Mouse (Mus musculus) limb, embryonic 10.5 days (tissue): ENCODE data around the gene Srgap2. TPM values are rescaled to one million over a fixed set of nuclear protein-coding genes. Genes with fewer than 3 reads are reported as not detected.

Experiments
- DNase-seq: peaks from one replicate; pipeline ENCODE4 v3.0.0-alpha.2; 2017; ENCODE audit warnings: low spot score
- H3K27ac ChIP-seq: fragments of 300-500 bp; sonication (generic); 2 replicates; pipeline ENCODE4 v1.5.1; 2016; ENCODE audit warnings: mild to moderate bottlenecking
- H3K27me3 ChIP-seq: fragments of 300-500 bp; sonication (generic); 2 replicates; pipeline ENCODE4 v1.6.1; 2016; ENCODE audit warnings: low read depth, mild to moderate bottlenecking; ENCODE audit not compliant: poor library complexity, severe bottlenecking
- H3K36me3 ChIP-seq: fragments of 300-500 bp; sonication (generic); 2 replicates; pipeline ENCODE4 v1.6.1; 2016; ENCODE audit warnings: mild to moderate bottlenecking, moderate library complexity
- H3K4me1 ChIP-seq: fragments of 300-500 bp; sonication (generic); 2 replicates; pipeline ENCODE4 v1.6.1; 2016
- H3K4me3 ChIP-seq: fragments of 300-500 bp; sonication (generic); 2 replicates; pipeline ENCODE4 v1.5.1; 2016; ENCODE audit warnings: mild to moderate bottlenecking, moderate library complexity
- H3K9me3 ChIP-seq: fragments of 300-500 bp; sonication (generic); replicated peaks from 2 replicates; pipeline ENCODE4 v1.6.1; 2016; ENCODE audit warnings: mild to moderate bottlenecking
- WGBS: fragments of 180-500 bp; shearing (Covaris S2); methylation state at CpG from one replicate; pipeline ENCODE4 v1.1.7; 2016; 5-methylcytosine and 5-hydroxymethylcytosine counted together
- polyA plus RNA-seq: library from polyadenylated mRNA; unstranded; fragments of >200 nt; fragmentation: Nextera tagmentation; extraction: Ambion mirVana; gene quantifications from 2 replicates; pipeline ENCODE4 v1.2.1, GENCODE M21; 2016

The Srgap2 gene
- polyA plus RNA-seq, 1 experiment from 2014 or later = 17.2 TPM

- no peak overlapping the region for H3K27ac ChIP-seq
- 92% methylated on average over 4 of the region's 4 CpGs for WGBS
Observed at GRCm38 (mm10) chr1:131446577-131446976, 80.6 kb downstream of the Srgap2 start.

GRCm38 (mm10) chr1:131438556-131438955 lies 88.6 kb downstream of the Srgap2 start:
- no peaks in the 10 kb centered on the region for H3K9me3 ChIP-seq
- peaks cover 4% of the 10 kb centered on the region for H3K36me3 ChIP-seq
- no peaks in the 10 kb centered on the region for H3K27me3 ChIP-seq
- WGBS = 92% methylated on average over 11 of the region's 11 CpGs
- no peaks in the 10 kb centered on the region for H3K4me1 ChIP-seq
- H3K4me3 ChIP-seq = no peak overlapping the region
- no peak for DNase-seq
- H3K27ac ChIP-seq = no peak overlapping the region

More at GRCm38 (mm10) chr1:131446577-131446976, 80.6 kb downstream of the Srgap2 start:
- H3K4me1 ChIP-seq = no peaks in the 10 kb centered on the region
- no peaks in the 10 kb centered on the region for H3K27me3 ChIP-seq
- H3K9me3 ChIP-seq = no peaks in the 10 kb centered on the region
- no peaks in the 10 kb centered on the region for H3K36me3 ChIP-seq
- DNase-seq = no peak
- no peak overlapping the region for H3K4me3 ChIP-seq

GRCm38 (mm10) chr1:131437975-131438374 lies 89.2 kb downstream of the Srgap2 start:
- Histone ChIP-seq H3K36me3 (peaks cover 4% of the 10 kb centered on the region), H3K4me3 (no peak overlapping the region), H3K27me3 (no peaks in the 10 kb centered on the region), H3K27ac (no peak overlapping the region), H3K4me1 (no peaks in the 10 kb centered on the region), H3K9me3 (no peaks in the 10 kb centered on the region)
- DNase-seq = no peak

GRCm38 (mm10) chr1:131436609-131437008 lies 90.5 kb downstream of the Srgap2 start:
- Histone ChIP-seq H3K27me3 (no peaks in the 10 kb centered on the region), H3K9me3 (no peaks in the 10 kb centered on the region), H3K4me3 (no peak overlapping the region), H3K4me1 (peaks cover 8% of the 10 kb centered on the region), H3K36me3 (peaks cover 4% of the 10 kb centered on the region), H3K27ac (no peak overlapping the region)
- no peak for DNase-seq
- 89% methylated on average over 7 of the region's 7 CpGs for WGBS

GRCm38 (mm10) chr1:131431456-131432246 lies 95.5 kb downstream of the Srgap2 start:
- Histone ChIP-seq H3K27me3 (no peaks in the 10 kb centered on the region), H3K4me1 (peaks cover 46% of the 10 kb centered on the region), H3K27ac (no peak overlapping the region), H3K4me3 (no peak overlapping the region), H3K9me3 (no peaks in the 10 kb centered on the region), H3K36me3 (peaks cover 7% of the 10 kb centered on the region)
- DNase-seq = no peak
- 72% methylated on average over 5 of the region's 5 CpGs for WGBS

GRCm38 (mm10) chr1:131427140-131427821 lies 99.9 kb downstream of the Srgap2 start:
- no peaks in the 10 kb centered on the region for H3K27me3 ChIP-seq
- no peaks in the 10 kb centered on the region for H3K9me3 ChIP-seq
- 29% methylated on average over 5 of the region's 5 CpGs for WGBS
- DNase-seq = peak; percentile 39
- H3K4me3 ChIP-seq = no peak overlapping the region
- H3K4me1 ChIP-seq = peaks cover 46% of the 10 kb centered on the region
- 0 out of 2 replicates have a peak, but pooled peaks cover 3% of the 10 kb centered on the region for H3K36me3 ChIP-seq
- peak overlapping the region; percentile 56; the same call in 1 of the 2 replicates for H3K27ac ChIP-seq

GRCm38 (mm10) chr1:131423061-131423460 lies 104.1 kb downstream of the Srgap2 start:
- WGBS = 94% methylated on average over 3 of the region's 3 CpGs
- H3K36me3 ChIP-seq = no peaks in the 10 kb centered on the region

GRCm38 (mm10) chr1:131421113-131421512 lies 106.0 kb downstream of the Srgap2 start:
- Histone ChIP-seq H3K9me3 (no peaks in the 10 kb centered on the region), H3K4me3 (no peak overlapping the region), H3K27ac (no peak overlapping the region), H3K4me1 (no peaks in the 10 kb centered on the region), H3K36me3 (no peaks in the 10 kb centered on the region), H3K27me3 (no peaks in the 10 kb centered on the region)
- no peak for DNase-seq

More at GRCm38 (mm10) chr1:131423061-131423460, 104.1 kb downstream of the Srgap2 start:
- H3K4me1 ChIP-seq = peaks cover 15% of the 10 kb centered on the region
- H3K27ac ChIP-seq = no peak overlapping the region
- H3K27me3 ChIP-seq = no peaks in the 10 kb centered on the region
- H3K9me3 ChIP-seq = no peaks in the 10 kb centered on the region
- no peak overlapping the region for H3K4me3 ChIP-seq
- no peak for DNase-seq

GRCm38 (mm10) chr1:131420660-131421059 lies 106.5 kb downstream of the Srgap2 start:
- WGBS = 91% methylated on average over 4 of the region's 4 CpGs
- no peaks in the 10 kb centered on the region for H3K36me3 ChIP-seq
- H3K9me3 ChIP-seq = no peaks in the 10 kb centered on the region
- H3K4me3 ChIP-seq = no peak overlapping the region
- DNase-seq = no peak
- H3K4me1 ChIP-seq = no peaks in the 10 kb centered on the region
- H3K27ac ChIP-seq = no peak overlapping the region
- H3K27me3 ChIP-seq = no peaks in the 10 kb centered on the region

GRCm38 (mm10) chr1:131419307-131419706 lies 107.8 kb downstream of the Srgap2 start:
- no peak overlapping the region for H3K27ac ChIP-seq
- WGBS = 50% methylated on average over 3 of the region's 3 CpGs
- H3K4me3 ChIP-seq = no peak overlapping the region
- H3K4me1 ChIP-seq = no peaks in the 10 kb centered on the region
- no peak for DNase-seq
- no peaks in the 10 kb centered on the region for H3K27me3 ChIP-seq
- no peaks in the 10 kb centered on the region for H3K9me3 ChIP-seq
- no peaks in the 10 kb centered on the region for H3K36me3 ChIP-seq

- H3K4me3 ChIP-seq = no peak overlapping the region
- no peak for DNase-seq
- H3K27ac ChIP-seq = no peak overlapping the region
Observed at GRCm38 (mm10) chr1:131417821-131418660, 109.1 kb downstream of the Srgap2 start.

GRCm38 (mm10) chr1:131417059-131417750 lies 109.9 kb downstream of the Srgap2 start:
- 83% methylated on average over 5 of the region's 5 CpGs for WGBS
- Histone ChIP-seq H3K4me3 (no peak overlapping the region), H3K36me3 (no peaks in the 10 kb centered on the region), H3K4me1 (no peaks in the 10 kb centered on the region), H3K27ac (no peak overlapping the region), H3K27me3 (no peaks in the 10 kb centered on the region), H3K9me3 (no peaks in the 10 kb centered on the region)
- DNase-seq = no peak

More at GRCm38 (mm10) chr1:131417821-131418660, 109.1 kb downstream of the Srgap2 start:
- no peaks in the 10 kb centered on the region for H3K4me1 ChIP-seq
- 76% methylated on average over 5 of the region's 5 CpGs for WGBS
- H3K9me3 ChIP-seq = no peaks in the 10 kb centered on the region
- no peaks in the 10 kb centered on the region for H3K36me3 ChIP-seq
- no peaks in the 10 kb centered on the region for H3K27me3 ChIP-seq
